Mouse (Mus musculus) bone marrow macrophage, adult 2 months (primary cell): ENCODE data around the gene Polr3h.

Experiments
- CTCF ChIP-seq: IDR thresholded peaks from 2 replicates; pipeline ENCODE4 v1.5.1; 2012; ENCODE audit warnings: low read depth, mild to moderate bottlenecking, low read length, moderate library complexity
- POLR2A ChIP-seq: IDR thresholded peaks from 2 replicates; pipeline ENCODE4 v1.6.1; 2012; ENCODE audit warnings: mild to moderate bottlenecking, low read depth, low read length, borderline replicate concordance

DNA sequence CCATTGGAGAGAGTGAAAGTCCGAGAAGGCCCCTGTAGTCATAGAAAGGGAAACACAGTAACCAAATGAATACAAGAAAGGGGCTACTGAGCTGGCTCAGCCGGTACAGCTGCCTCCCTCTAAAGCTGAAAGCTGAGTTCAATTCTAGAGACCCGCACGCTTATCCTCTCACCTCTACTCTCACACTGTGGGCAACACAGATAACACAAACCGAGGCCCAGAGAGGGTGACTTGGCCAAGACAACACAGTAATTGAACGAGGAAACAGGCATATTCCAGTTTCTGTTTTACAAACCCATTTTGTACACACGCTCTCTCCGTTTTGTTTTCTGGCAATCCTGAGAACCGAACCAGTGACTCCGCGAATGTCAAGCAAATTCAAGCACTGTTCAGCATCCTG lies 1.1 kb downstream of the Polr3h start:
- TF ChIP-seq CTCF (no peak), POLR2A (no peak)
